Mouse (Mus musculus) embryonic facial prominence, embryonic 14.5 days (tissue): ENCODE results near the gene BC049730. TPM values are rescaled to one million over a fixed set of nuclear protein-coding genes. Genes with fewer than 3 reads are reported as not detected.

Source experiments
- ATAC-seq: fragments of 200-750 bp; cut with Nextera tagmentation; 2 replicates; pipeline ENCODE4 v1.8.0; 2017; ENCODE audit warnings: low read depth, moderate number of reproducible peaks, moderate TSS enrichment
- DNase-seq: peaks from one replicate; pipeline ENCODE4 v3.0.0-alpha.2; 2015; ENCODE audit warnings: low spot score
- H3K27ac ChIP-seq: fragments of 300-500 bp; sonication (generic); replicated peaks from 2 replicates; pipeline ENCODE4 v1.5.1; 2014; ENCODE audit warnings: low read depth, mild to moderate bottlenecking, low read length, moderate library complexity
- H3K27me3 ChIP-seq: fragments of 300-500 bp; sonication (generic); replicated peaks from 2 replicates; pipeline ENCODE4 v1.6.1; 2014; ENCODE audit warnings: low read length; ENCODE audit not compliant: control insufficient read depth, insufficient read depth
- H3K36me3 ChIP-seq: fragments of 300-500 bp; sonication (generic); 2 replicates; pipeline ENCODE4 v1.6.1; 2014; ENCODE audit warnings: low read length, mixed read lengths; ENCODE audit not compliant: control insufficient read depth, insufficient read depth
- H3K4me1 ChIP-seq: fragments of 300-500 bp; sonication (generic); 2 replicates; pipeline ENCODE4 v1.6.1; 2014; ENCODE audit warnings: antibody characterized with exemption, low read length; ENCODE audit not compliant: control insufficient read depth, insufficient read depth
- H3K4me2 ChIP-seq: fragments of 300-500 bp; sonication (generic); 2 replicates; pipeline ENCODE4 v1.6.1; 2014; ENCODE audit warnings: low read depth, mild to moderate bottlenecking, low read length, moderate library complexity, mixed read lengths
- H3K4me3 ChIP-seq: fragments of 300-500 bp; sonication (generic); 2 replicates; pipeline ENCODE4 v1.5.1; 2014; ENCODE audit warnings: low read depth, mild to moderate bottlenecking, low read length
- H3K9ac ChIP-seq: fragments of 300-500 bp; sonication (generic); 2 replicates; pipeline ENCODE4 v1.6.1; 2014; ENCODE audit warnings: low read depth, mild to moderate bottlenecking, low read length, moderate library complexity, mixed read lengths
- H3K9me3 ChIP-seq: fragments of 300-500 bp; sonication (generic); 2 replicates; pipeline ENCODE4 v1.6.1; 2016; ENCODE audit warnings: low read length; ENCODE audit not compliant: control insufficient read depth
- WGBS: fragments of 180-500 bp; shearing (Covaris S2); extraction: QIAGEN DNeasy Blood & Tissue Kit; methylation state at CpG from one replicate; pipeline ENCODE4 v1.1.7; 2014; 5-methylcytosine and 5-hydroxymethylcytosine counted together
- polyA plus RNA-seq: library from polyadenylated mRNA; unstranded; fragments of >200 nt; fragmentation: Nextera tagmentation; extraction: Ambion mirVana; gene quantifications from 2 replicates; pipeline ENCODE4 v1.2.1, GENCODE M21; 2014

BC049730 gene
- polyA plus RNA-seq, 1 experiment from 2014 or later, result not detected

DNA sequence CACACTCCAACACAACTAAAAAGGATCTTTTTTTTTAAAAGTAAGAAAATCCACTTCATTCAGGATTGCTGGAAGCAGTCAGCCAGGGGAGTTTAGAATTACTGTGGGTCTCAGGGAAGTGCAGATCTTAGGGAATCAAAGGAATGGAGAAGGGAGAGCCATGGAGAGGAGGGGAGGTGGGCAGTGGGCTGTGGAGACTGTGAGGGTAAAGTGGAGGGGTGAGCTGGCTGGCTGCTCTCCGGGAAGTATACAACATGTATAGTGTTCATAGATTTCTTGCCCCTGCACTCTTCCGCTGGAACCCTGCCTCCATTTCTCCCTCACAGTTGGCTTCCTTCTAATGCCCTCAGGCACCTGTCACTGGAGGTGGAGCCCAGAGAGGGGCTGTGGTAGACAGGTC lies 42.6 kb downstream of the BC049730 start:
- Histone ChIP-seq H3K27me3 (no peaks in the 10 kb centered on the region), H3K4me1 (0 out of 2 replicates have a peak, but pooled peaks cover 4% of the 10 kb centered on the region), H3K36me3 (no peaks in the 10 kb centered on the region), H3K4me2 (no peak overlapping the region), H3K9ac (no peak overlapping the region), H3K4me3 (no peak overlapping the region), H3K27ac (no peak overlapping the region), H3K9me3 (no peaks in the 10 kb centered on the region)
- DNase-seq (no peak), ATAC-seq (no peak)
- no CpG with 5 or more reads among the region's 2 CpGs for WGBS

- Histone ChIP-seq H3K4me3 (no peak overlapping the region), H3K4me2 (no peak overlapping the region), H3K36me3 (no peaks in the 10 kb centered on the region), H3K27ac (no peak overlapping the region), H3K9me3 (no peaks in the 10 kb centered on the region), H3K27me3 (no peaks in the 10 kb centered on the region), H3K4me1 (0 out of 2 replicates have a peak, but pooled peaks cover 4% of the 10 kb centered on the region), H3K9ac (no peak overlapping the region)
- 69% methylated on average over 5 of the region's 5 CpGs for WGBS
- no peak for DNase-seq
- ATAC-seq, result no peak
Measured at GRCm38 (mm10) chr7:24753476-24753875, 44.4 kb downstream of the BC049730 start.

DNA sequence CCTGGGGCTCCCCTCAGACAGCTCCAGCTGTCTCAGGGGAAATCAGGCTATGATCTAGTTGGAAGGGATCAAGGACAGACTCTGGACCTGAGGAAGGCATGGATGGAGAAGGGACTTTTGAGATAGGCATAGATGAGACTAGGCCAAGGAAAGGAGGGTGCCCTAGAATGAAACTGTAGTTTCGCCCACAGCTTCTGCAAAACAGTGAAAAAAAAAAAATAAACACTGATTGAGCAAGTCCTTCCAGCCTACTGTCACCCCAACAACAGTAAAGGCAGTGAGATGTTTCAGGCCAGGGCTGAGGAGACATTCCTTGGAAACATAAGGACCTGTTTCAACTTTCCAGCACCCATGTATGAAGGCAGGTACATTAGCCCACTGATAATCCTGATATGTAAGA lies 49.5 kb downstream of the BC049730 start:
- Histone ChIP-seq H3K4me1 (no peaks in the 10 kb centered on the region), H3K4me2 (no peak overlapping the region), H3K9ac (no peak overlapping the region), H3K4me3 (no peak overlapping the region), H3K36me3 (no peaks in the 10 kb centered on the region), H3K27me3 (no peaks in the 10 kb centered on the region), H3K27ac (no peak overlapping the region), H3K9me3 (no peaks in the 10 kb centered on the region)
- DNase-seq (no peak), ATAC-seq (no peak)
- 79% methylated on average over 1 of the region's 1 CpGs for WGBS

DNA sequence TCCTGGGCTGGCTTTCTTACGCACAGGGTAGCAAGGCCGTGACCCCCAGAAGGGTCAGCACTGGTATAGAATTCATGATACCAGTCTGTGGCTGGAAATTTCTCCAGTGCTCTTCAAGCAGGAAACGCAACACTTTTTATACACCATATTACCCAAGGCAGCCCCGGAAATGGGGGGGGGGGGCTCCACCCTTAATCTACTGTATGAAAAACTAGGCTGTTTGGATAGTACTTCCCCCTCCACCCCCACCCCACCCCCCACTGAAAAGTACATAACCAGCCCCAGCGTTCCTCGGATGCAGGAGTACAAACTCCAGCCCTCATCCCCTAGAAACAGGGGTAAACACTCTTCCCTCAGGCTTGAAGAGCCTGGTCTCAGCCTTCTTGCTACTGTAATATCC lies 51.2 kb downstream of the BC049730 start, which contains the start of gene Cd177:
TSS of gene Cd177 (minus strand) at position 101 of the 400 bp plus-strand sequence.
- no peaks in the 10 kb centered on the region for H3K9me3 ChIP-seq
- H3K27ac ChIP-seq, result no peak within 1 kb of the TSS
- H3K4me2 ChIP-seq, result no peak within 1 kb of the TSS
- DNase-seq (no peak), ATAC-seq (no peak)
- no peak within 1 kb of the TSS for H3K4me3 ChIP-seq
- H3K36me3 ChIP-seq, result no peaks in the 10 kb centered on the region
- H3K4me1 ChIP-seq, result no peaks in the 10 kb centered on the region
- WGBS, result 76% methylated on average over 6 of the region's 6 CpGs
- H3K9ac ChIP-seq, result no peak within 1 kb of the TSS
- no peaks in the 10 kb centered on the region for H3K27me3 ChIP-seq

- WGBS, result 67% methylated on average over 6 of the region's 6 CpGs
- H3K27ac ChIP-seq, result no peak overlapping the region
- no peaks in the 10 kb centered on the region for H3K27me3 ChIP-seq
- H3K9me3 ChIP-seq, result no peaks in the 10 kb centered on the region
- DNase-seq (no peak), ATAC-seq (no peak)
- H3K36me3 ChIP-seq, result no peaks in the 10 kb centered on the region
- no peak overlapping the region for H3K9ac ChIP-seq
- H3K4me3 ChIP-seq, result no peak overlapping the region
- H3K4me1 ChIP-seq, result no peaks in the 10 kb centered on the region
- no peak overlapping the region for H3K4me2 ChIP-seq
Measured at GRCm38 (mm10) chr7:24761161-24761560, 52.1 kb downstream of the BC049730 start.

DNA sequence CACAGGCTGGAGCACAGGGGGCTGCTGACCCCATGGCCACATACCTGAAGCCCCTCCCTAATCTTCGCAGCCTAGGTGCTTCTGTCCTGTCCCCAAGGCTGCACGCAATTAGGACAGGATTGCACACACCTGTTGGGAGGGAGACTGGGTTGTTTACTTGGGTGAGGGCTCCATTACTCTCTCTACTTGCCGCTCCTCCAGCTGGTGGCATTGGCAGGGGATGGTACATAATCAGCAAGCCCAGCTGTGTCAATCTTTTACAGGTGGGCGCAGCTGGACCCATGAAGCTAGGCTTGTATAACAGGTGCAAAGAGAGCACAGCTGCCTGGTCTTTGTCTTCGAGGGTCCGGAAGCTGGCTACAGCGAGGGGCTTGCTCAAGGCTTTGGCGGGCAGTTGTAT lies 53.5 kb downstream of the BC049730 start:
- no peak overlapping the region for H3K27ac ChIP-seq
- ATAC-seq, result no peak
- no peak overlapping the region for H3K4me3 ChIP-seq
- no peaks in the 10 kb centered on the region for H3K27me3 ChIP-seq
- DNase-seq, result no peak
- H3K4me2 ChIP-seq, result no peak overlapping the region
- H3K4me1 ChIP-seq, result no peaks in the 10 kb centered on the region
- WGBS, result 81% methylated on average over 8 of the region's 8 CpGs
- H3K36me3 ChIP-seq, result no peaks in the 10 kb centered on the region
- no peaks in the 10 kb centered on the region for H3K9me3 ChIP-seq
- H3K9ac ChIP-seq, result no peak overlapping the region

Other genes with a start within 250 kb of the BC049730 start
- 8.0 and 12.2 TPM in 2 replicates for gene Plaur, start 246.8 kb upstream of the BC049730 start, polyA plus RNA-seq
- gene Cadm4, start 227.2 kb upstream of the BC049730 start, polyA plus RNA-seq, result 2.6 and 2.8 TPM in 2 replicates
- 31.3 and 36.6 TPM in 2 replicates for gene Zfp428, start 202.2 kb upstream of the BC049730 start, polyA plus RNA-seq
- gene AC161166.1, start 196.8 kb upstream of the BC049730 start, polyA plus RNA-seq, result 0.19 and 0.22 TPM in 2 replicates
- gene Irgq, start 178.6 kb upstream of the BC049730 start, polyA plus RNA-seq, result 11.4 and 12.0 TPM in 2 replicates
- gene Pinlyp, start 163.1 kb upstream of the BC049730 start, polyA plus RNA-seq, result 0.34 and 1.5 TPM in 2 replicates
- gene Xrcc1, start 163.0 kb upstream of the BC049730 start, polyA plus RNA-seq, result 88.4 and 97.9 TPM in 2 replicates
- gene Ethe1, start 121.7 kb upstream of the BC049730 start, polyA plus RNA-seq, result 25.5 and 25.6 TPM in 2 replicates
- gene Zfp575, start 121.6 kb upstream of the BC049730 start, polyA plus RNA-seq, result 4.3 and 4.6 TPM in 2 replicates
- gene Phldb3, start 98.5 kb upstream of the BC049730 start, polyA plus RNA-seq, result 0.43 and 0.60 TPM in 2 replicates
- 24.7 TPM in 2 replicates for gene Lypd3, start 72.7 kb upstream of the BC049730 start, polyA plus RNA-seq
- not detected in 2 replicates for gene Tex101, start 32.6 kb upstream of the BC049730 start, polyA plus RNA-seq
- not detected in 2 replicates for gene Gm4763, start 17.7 kb downstream of the BC049730 start, polyA plus RNA-seq
- 0.70 and 0.98 TPM in 2 replicates for gene Cd177, start 51.1 kb downstream of the BC049730 start, polyA plus RNA-seq
- gene Ceacam10, start 68.0 kb downstream of the BC049730 start, polyA plus RNA-seq, result 0.46 and 0.56 TPM in 2 replicates
- gene Gm9844, start 153.0 kb downstream of the BC049730 start, polyA plus RNA-seq, result 14.7 and 16.4 TPM in 2 replicates
- gene Lypd4, start 160.7 kb downstream of the BC049730 start, polyA plus RNA-seq, result not detected in 2 replicates
- gene Dmrtc2, start 160.8 kb downstream of the BC049730 start, polyA plus RNA-seq, result not detected in 2 replicates
- 3,017 and 3,062 TPM in 2 replicates for gene Rps19, start 175.1 kb downstream of the BC049730 start, polyA plus RNA-seq
- gene Cd79a, start 188.1 kb downstream of the BC049730 start, polyA plus RNA-seq, result 0.35 and 0.60 TPM in 2 replicates
- gene Arhgef1, start 193.7 kb downstream of the BC049730 start, polyA plus RNA-seq, result 86.7 and 89.3 TPM in 2 replicates
- gene Gm4881, start 235.3 kb downstream of the BC049730 start, polyA plus RNA-seq, result not detected in 2 replicates